Mouse (Mus musculus) lung, postnatal 0 days (tissue): ENCODE data around the gene Iqsec2.

Experiments
- CTCF ChIP-seq: IDR thresholded peaks from 2 replicates; pipeline ENCODE4 v1.5.1; 2016; ENCODE audit warnings: antibody characterized with exemption, mild to moderate bottlenecking
- EP300 ChIP-seq: IDR thresholded peaks from 2 replicates; pipeline ENCODE4 v1.6.1; 2016; ENCODE audit warnings: antibody characterized with exemption, mild to moderate bottlenecking, control low read depth

DNA sequence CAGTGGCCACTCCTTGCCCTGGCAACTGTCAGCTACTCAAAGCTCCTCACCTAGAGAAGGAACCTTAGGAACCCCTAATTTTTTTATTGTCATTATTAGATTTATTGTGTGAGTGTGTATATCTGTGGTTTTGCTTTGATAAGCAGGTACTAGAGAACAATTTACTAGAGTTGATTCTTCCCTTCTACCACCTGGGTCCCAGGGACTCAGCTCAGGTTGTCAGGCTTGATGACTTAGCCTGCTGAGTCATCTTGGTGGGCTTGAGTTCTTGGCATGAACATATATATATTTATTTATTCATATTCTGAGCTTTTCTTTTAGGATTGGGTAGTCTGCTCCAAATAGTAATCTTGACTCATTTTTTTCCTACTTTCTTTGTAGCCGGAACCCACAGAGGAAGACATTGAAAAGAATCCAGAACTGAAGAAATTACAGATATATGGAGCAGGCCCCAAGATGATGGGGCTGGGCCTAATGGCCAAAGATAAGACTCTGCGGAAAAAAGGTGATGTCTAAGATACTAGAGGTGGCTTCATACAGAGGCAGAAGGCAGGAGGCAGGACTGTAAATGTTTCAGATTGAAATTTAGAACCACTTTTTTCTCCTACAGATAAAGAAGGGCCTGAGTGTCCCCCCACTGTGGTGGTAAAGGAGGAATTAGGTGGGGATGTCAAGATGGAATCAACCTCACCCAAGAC is 100.6 kb downstream of the Iqsec2 start:
- TF ChIP-seq CTCF (no peak), EP300 (no peak)
